Comparison of ENCODE assay signal across 31 mouse cellular contexts in genomic region chr19:24032654-24033236, GRCm38 (mm10). TPM values are rescaled to one million over a fixed set of nuclear protein-coding genes. Genes with fewer than 3 reads are reported as not detected.
A peak's percentile ranks its signal among the peaks of the same experiment; 100 is the strongest.
DNase-seq lines count a peak whose midpoint lies in the region; ATAC-seq and TF ChIP-seq lines count a peak whose summit lies in the region.
"Had no signal": no experiment of that assay in that cellular context is flagged by ENCODE, and none has a peak within 500 bp of the region (broad histone marks: within the 10 kb centered on the region; RNA-seq: fewer than 3 reads in every experiment).

No protein-coding gene starts in this region.

- no peak for TF ChIP-seq CTCF in heart, adult 2 months (IDR thresholded peaks at IDR 0.05)

- H3K27me3 ChIP-seq in heart, adult 2 months (ENCODE audit: control insufficient read depth, insufficient read depth, low read length) = no peaks in the 10 kb centered on the region
- peaks cover 20% of the 10 kb centered on the region for H3K27me3 ChIP-seq in kidney, embryonic 16.5 days (ENCODE audit: insufficient read depth, low read length)
- H3K27me3 ChIP-seq: CH12.LX had no signal

- H3K4me1 ChIP-seq in heart, adult 2 months (ENCODE audit: control insufficient read depth, insufficient read depth, low read length) = peaks cover 5% of the 10 kb centered on the region
- H3K4me1 ChIP-seq in kidney, embryonic 16.5 days (ENCODE audit: insufficient read depth, low read length) = peaks cover 22% of the 10 kb centered on the region

- H3K27ac ChIP-seq in heart, adult 2 months = peak overlapping the region; percentile 61
- no peak overlapping the region for H3K27ac ChIP-seq in kidney, embryonic 16.5 days (ENCODE audit: low read length)
- H3K27ac ChIP-seq: embryonic facial prominence, embryonic 12.5 days; embryonic facial prominence, embryonic 15.5 days; gastrocnemius, adult 2 months; heart, embryonic 10.5 days; heart, embryonic 13.5 days; hindbrain, embryonic 10.5 days; hindbrain, embryonic 14.5 days; hindbrain, postnatal 0 days had no signal

- no peak overlapping the region for H3K4me3 ChIP-seq in heart, adult 2 months
- no peak overlapping the region for H3K4me3 ChIP-seq in kidney, embryonic 16.5 days (ENCODE audit: low read length)
- H3K4me3 ChIP-seq: embryonic facial prominence, embryonic 12.5 days; embryonic facial prominence, embryonic 15.5 days; gastrocnemius, adult 2 months; heart, embryonic 10.5 days; heart, embryonic 13.5 days; hindbrain, embryonic 10.5 days had no signal

- WGBS in heart, adult 2 months = 39% methylated on average over 5 of the region's 5 CpGs
- WGBS in kidney, embryonic 16.5 days = 24% methylated on average over 5 of the region's 5 CpGs

- H3K9ac ChIP-seq in heart, adult 2 months (ENCODE audit: low read depth, low read length) = no peak overlapping the region
- no peak overlapping the region for H3K9ac ChIP-seq in kidney, embryonic 16.5 days (replicated peaks; ENCODE audit: low read length)
- H3K9ac ChIP-seq: embryonic facial prominence, embryonic 12.5 days; embryonic facial prominence, embryonic 15.5 days; forebrain, postnatal 0 days; heart, embryonic 13.5 days; hindbrain, embryonic 14.5 days had no signal

- H3K9me3 ChIP-seq in kidney, embryonic 16.5 days (ENCODE audit: low read length) = no peaks in the 10 kb centered on the region
- H3K9me3 ChIP-seq: embryonic facial prominence, embryonic 12.5 days; embryonic facial prominence, embryonic 15.5 days; heart, embryonic 10.5 days; hindbrain, embryonic 10.5 days had no signal

- no peak for TF ChIP-seq POLR2A in heart, adult 2 months (IDR thresholded peaks at IDR 0.05; ENCODE audit: insufficient read depth, low read depth, low read length)

- TF ChIP-seq EP300 in heart, adult 2 months (IDR thresholded peaks at IDR 0.05; ENCODE audit: insufficient read depth, low read depth, low read length) = no peak

- H3K79me2 ChIP-seq in heart, adult 2 months (replicated peaks; ENCODE audit: control insufficient read depth, insufficient read depth, low read length) = no peaks in the 10 kb centered on the region

- H3K4me2 ChIP-seq in kidney, embryonic 16.5 days (replicated peaks; ENCODE audit: low read depth, low read length) = no peak overlapping the region
- H3K4me2 ChIP-seq: embryonic facial prominence, embryonic 12.5 days; embryonic facial prominence, embryonic 15.5 days; heart, embryonic 13.5 days; hindbrain, embryonic 14.5 days had no signal

- ATAC-seq in kidney, embryonic 16.5 days (ENCODE audit: low FRiP score, low TSS enrichment) = peak; percentile 39; the same call in 1 of the 2 replicates
- ATAC-seq: forebrain, embryonic 14.5 days; forebrain, postnatal 0 days; hindbrain, postnatal 0 days; inflammation-experienced regulatory T-cells, adult 6 months; intestine, postnatal 0 days; Patski had no signal

- peaks cover 7% of the 10 kb centered on the region for H3K36me3 ChIP-seq in heart, adult 2 months (ENCODE audit: control insufficient read depth, insufficient read depth, low read length)
- no peaks in the 10 kb centered on the region for H3K36me3 ChIP-seq in kidney, embryonic 16.5 days (ENCODE audit: insufficient read depth, low read length)
- H3K36me3 ChIP-seq: embryonic facial prominence, embryonic 12.5 days; embryonic facial prominence, embryonic 15.5 days; hindbrain, embryonic 10.5 days had no signal

- DNase-seq in heart, adult 2 months = no peak
- DNase-seq in heart, postnatal 4 days = no peak
- no peak for DNase-seq in kidney, postnatal 10 days
- DNase-seq in ES-CJ7 (ENCODE audit: low read depth, low spot score) (peak; percentile 67), MEL-GATA-1-ER (ENCODE audit: extremely low read depth, low read depth) (peak; percentile 39)
- DNase-seq in T-cell, adult 2 months (ENCODE audit: low spot score) = no peak
- no peak for DNase-seq in urinary bladder, postnatal 36 days (ENCODE audit: low spot score in 2 of 2)
- DNase-seq: adrenal gland, postnatal 10 days; adrenal gland, postnatal 36 days; B cell, adult 2 months; cerebellum, adult 2 months; cerebellum, adult 9-11 months; cerebellum, postnatal 25 days; forebrain, postnatal 0 days; gastrocnemius, adult 2 months; gastrocnemius, postnatal 14 days; heart, adult 18-20 months had no signal

- intact Hi-C loops in heart, adult 2 months (cut with DNase I) = loop anchor here (5.0 kb wide), 2 partner anchors 60 to 275 kb away; partner anchors contain the start of gene Apba1

RNA-seq across cellular contexts. Expression of gene Fam189a2, which starts 1.9 kb away (rescaled TPM):
- total RNA-seq in heart, adult 2 months (2021) = 10 to 100 TPM; 51.2 to 55.1 TPM
- 52.0 and 73.9 TPM in 2 replicates for polyA plus RNA-seq in heart, adult 2 months (2012; rRNA removed)
- 10 to 100 TPM; 85.3 to 88.9 TPM for total RNA-seq in heart, postnatal 4 days (2021)
- 1.4 and 1.7 TPM in 2 replicates for polyA plus RNA-seq in kidney, embryonic 16.5 days (2015; fragmentation: Nextera tagmentation; extraction: Ambion mirVana)
- total RNA-seq: CH12.LX; common myeloid progenitor, adult 5-6 weeks had no signal
- polyA plus RNA-seq: inflammation-experienced regulatory T-cells, adult 6 months had no signal

Comparison
In these comparisons a context has a peak if more than half of its experiments do, and no peak if none do; other contexts are left out.
1. DNase-seq: peak in ES-CJ7 (single experiment) and MEL-GATA-1-ER (single experiment); none in heart, adult 2 months (0 of 2), heart, postnatal 4 days (single experiment), kidney, postnatal 10 days (single experiment), T-cell, adult 2 months (single experiment) and urinary bladder, postnatal 36 days (0 of 2).